Mouse (Mus musculus) liver, embryonic 14.5 days (tissue): Measurements from ENCODE around the gene Tex12. TPM values are rescaled to one million over a fixed set of nuclear protein-coding genes. Genes with fewer than 3 reads are reported as not detected.

ENCODE experiments used
- ATAC-seq: fragments of 200-750 bp; cut with Nextera tagmentation; 2 replicates; pipeline ENCODE4 v1.8.0; 2017; ENCODE audit warnings: moderate number of reproducible peaks, mild to moderate bottlenecking, moderate library complexity; ENCODE audit not compliant: insufficient read depth
- DNase-seq, 3 experiments: peaks; one replicate each; pipeline ENCODE4 v3.0.0-alpha.2; 2012 to 2013; ENCODE audit warnings: low read depth in 3 of 3, low spot score in 3 of 3
- H3K27ac ChIP-seq: fragments of 300-500 bp; sonication (generic); 2 replicates; pipeline ENCODE4 v1.5.1; 2014; ENCODE audit warnings: moderate library complexity, mild to moderate bottlenecking, control low read depth, inconsistent platforms
- H3K27me3 ChIP-seq: fragments of 300-500 bp; sonication (generic); 2 replicates; pipeline ENCODE4 v1.6.1; 2014; ENCODE audit warnings: mild to moderate bottlenecking, low read length, moderate library complexity; ENCODE audit not compliant: control insufficient read depth, insufficient read depth
- H3K36me3 ChIP-seq: fragments of 300-500 bp; sonication (generic); replicated peaks from 2 replicates; pipeline ENCODE4 v1.6.1; 2014; ENCODE audit warnings: low read depth; ENCODE audit not compliant: control insufficient read depth, insufficient read depth
- H3K4me1 ChIP-seq, 2 experiments: fragments of 200-500 bp in 1 of 2; fragments of 300-500 bp in 1 of 2; sonication (generic) in 1 of 2; replicated peaks; 2 replicates each; pipeline ENCODE4 v1.6.1; 2012 to 2014; ENCODE audit warnings: antibody characterized with exemption in 1 of 2, inconsistent platforms in 1 of 2, low read length in 1 of 2; ENCODE audit not compliant: control insufficient read depth in 2 of 2, insufficient read depth in 2 of 2
- H3K4me2 ChIP-seq: fragments of 300-500 bp; sonication (generic); 2 replicates; pipeline ENCODE4 v1.6.1; 2014; ENCODE audit warnings: low read depth, mild to moderate bottlenecking, control low read depth, moderate library complexity
- H3K4me3 ChIP-seq, 2 experiments: fragments of 200-500 bp in 1 of 2; fragments of 300-500 bp in 1 of 2; sonication (generic) in 1 of 2; 2 replicates each; pipeline ENCODE4 v1.5.1; 2012 to 2014; ENCODE audit warnings: low read depth in 2 of 2, low read length in 2 of 2, mild to moderate bottlenecking in 2 of 2, control low read depth in 1 of 2, inconsistent platforms in 1 of 2, moderate library complexity in 1 of 2; ENCODE audit not compliant: insufficient read depth in 1 of 2
- H3K9ac ChIP-seq: fragments of 300-500 bp; sonication (generic); replicated peaks from 2 replicates; pipeline ENCODE4 v1.6.1; 2014; ENCODE audit warnings: mild to moderate bottlenecking, control low read depth, moderate library complexity
- H3K9me3 ChIP-seq: fragments of 300-500 bp; sonication (generic); 2 replicates; pipeline ENCODE4 v1.6.1; 2016; ENCODE audit warnings: low read length, mixed read lengths; ENCODE audit not compliant: control insufficient read depth
- CTCF ChIP-seq: IDR thresholded peaks from 2 replicates; pipeline ENCODE4 v1.5.1; 2016; ENCODE audit warnings: antibody characterized with exemption, low read depth, control low read depth
- EP300 ChIP-seq: IDR thresholded peaks from 2 replicates; pipeline ENCODE4 v1.6.1; 2016; ENCODE audit warnings: antibody characterized with exemption, low read depth
- WGBS: fragments of 180-500 bp; shearing (Covaris S2); extraction: QIAGEN DNeasy Blood & Tissue Kit; methylation state at CpG from one replicate; pipeline ENCODE4 v1.1.7; 2014; ENCODE audit not compliant: insufficient replicate concordance; 5-methylcytosine and 5-hydroxymethylcytosine counted together
- polyA plus RNA-seq, 2 experiments: library from polyadenylated mRNA; depleted of rRNA in 1 of 2; stranded (reverse) in 1 of 2; unstranded in 1 of 2; fragments of >200 nt; fragmentation: Nextera tagmentation in 1 of 2; extraction: Ambion mirVana in 1 of 2; gene quantifications; 2 replicates each; pipeline versions ENCODE4 v1.2.1 to v1.2.3; 2012 to 2014

Gene Tex12
- polyA plus RNA-seq, 2 experiments: not detected

GRCm38 (mm10) chr9:50592955-50593354 is 31.8 kb upstream of the Tex12 start:
- no peaks in the 10 kb centered on the region for H3K27me3 ChIP-seq
- DNase-seq (no peak), ATAC-seq (no peak)
- peaks cover 20% of the 10 kb centered on the region for H3K36me3 ChIP-seq
- peaks cover 0 to 6% of the 10 kb centered on the region in 2 experiments; a peak in 2 of 4 replicates for H3K4me1 ChIP-seq
- no peak overlapping the region for H3K4me2 ChIP-seq
- 74% methylated on average over 9 of the region's 9 CpGs for WGBS
- H3K9ac ChIP-seq: no peak overlapping the region
- TF ChIP-seq EP300: no peak
- TF ChIP-seq CTCF: no peak
- H3K9me3 ChIP-seq: no peaks in the 10 kb centered on the region
- H3K27ac ChIP-seq: no peak overlapping the region
- no peak overlapping the region for H3K4me3 ChIP-seq

GRCm38 (mm10) chr9:50590856-50591518 is 29.9 kb upstream of the Tex12 start:
- Histone ChIP-seq H3K9ac (no peak overlapping the region), H3K4me3 (no peak overlapping the region), H3K27ac (no peak overlapping the region), H3K27me3 (no peaks in the 10 kb centered on the region), H3K4me1 (peaks cover 0 to 6% of the 10 kb centered on the region in 2 experiments; a peak in 2 of 4 replicates), H3K4me2 (no peak overlapping the region), H3K9me3 (no peaks in the 10 kb centered on the region), H3K36me3 (peaks cover 4% of the 10 kb centered on the region)
- TF ChIP-seq EP300 (no peak), CTCF (no peak)
- DNase-seq (no peak), ATAC-seq (no peak)
- 48% methylated on average over 10 of the region's 10 CpGs for WGBS

- H3K4me3 ChIP-seq: no peak overlapping the region
- no peak overlapping the region for H3K4me2 ChIP-seq
- no peaks in the 10 kb centered on the region for H3K36me3 ChIP-seq
- no peak for TF ChIP-seq EP300
- no peak for TF ChIP-seq CTCF
- H3K27me3 ChIP-seq: no peaks in the 10 kb centered on the region
- H3K9me3 ChIP-seq: no peaks in the 10 kb centered on the region
- no peak overlapping the region for H3K27ac ChIP-seq
- no peak for DNase-seq
- 36% methylated on average over 4 of the region's 4 CpGs for WGBS
- ATAC-seq: no peak
- peaks cover 0 to 4% of the 10 kb centered on the region in 2 experiments; a peak in 2 of 4 replicates for H3K4me1 ChIP-seq
- H3K9ac ChIP-seq: no peak overlapping the region
Observed at GRCm38 (mm10) chr9:50586955-50587354, 25.8 kb upstream of the Tex12 start.

- Histone ChIP-seq H3K36me3 (no peaks in the 10 kb centered on the region), H3K4me3 (no peak overlapping the region), H3K9me3 (no peaks in the 10 kb centered on the region), H3K4me2 (no peak overlapping the region), H3K4me1 (no peaks in the 10 kb centered on the region; a peak in 1 of 4 replicates), H3K27ac (no peak overlapping the region), H3K27me3 (no peaks in the 10 kb centered on the region), H3K9ac (no peak overlapping the region)
- no peak for DNase-seq
- ATAC-seq: no peak
- WGBS: 62% methylated on average over 6 of the region's 6 CpGs
- TF ChIP-seq CTCF: no peak
- TF ChIP-seq EP300: no peak
Observed at GRCm38 (mm10) chr9:50585145-50585818, 24.2 kb upstream of the Tex12 start.

GRCm38 (mm10) chr9:50580370-50580769 is 19.2 kb upstream of the Tex12 start:
- H3K36me3 ChIP-seq: no peaks in the 10 kb centered on the region
- TF ChIP-seq EP300 (no peak), CTCF (no peak)

More at GRCm38 (mm10) chr9:50580370-50580769, 19.2 kb upstream of the Tex12 start:
- Histone ChIP-seq H3K4me2 (no peak overlapping the region), H3K9ac (no peak overlapping the region), H3K4me3 (no peak overlapping the region), H3K27me3 (no peaks in the 10 kb centered on the region), H3K4me1 (no peaks in the 10 kb centered on the region), H3K27ac (no peak overlapping the region), H3K9me3 (no peaks in the 10 kb centered on the region)
- ATAC-seq (no peak), DNase-seq (no peak)
- 37% methylated on average over 4 of the region's 4 CpGs for WGBS
